Mouse (Mus musculus) small intestine, adult 10 weeks (tissue): ENCODE measurements around the gene Ankrd34a. TPM values are rescaled to one million over a fixed set of nuclear protein-coding genes. Genes with fewer than 3 reads are reported as not detected.

Experiments
- polyA plus RNA-seq: library from polyadenylated mRNA; stranded (reverse); fragments of 350-450 nt; fragmentation: Illumina TruSeq; extraction: RNeasy Lipid Tissue Mini Kit (QIAGEN cat#74804); gene quantifications from one replicate; pipeline ENCODE4 v1.2.3, GENCODE M21; 2014; ENCODE audit warnings: low replicate concordance

Ankrd34a gene
- not detected for polyA plus RNA-seq

GRCm38 (mm10) chr3:96596228-96596707 is at the start of gene Ankrd34a:
Gene Ankrd34a (plus strand): TSS chr3:96596636.

GRCm38 (mm10) chr3:96557694-96558093 is 38.7 kb upstream of the Ankrd34a start, which contains the start of gene Txnip:
Gene Txnip (plus strand): TSS chr3:96557957.

GRCm38 (mm10) chr3:96576690-96577541 is 19.5 kb upstream of the Ankrd34a start, which contains the start of gene Gm16253:
Gene Gm16253 (plus strand): TSS chr3:96576984.

GRCm38 (mm10) chr3:96593790-96594560 is 2.5 kb upstream of the Ankrd34a start, which contains the start of gene Polr3gl:
Gene Polr3gl (minus strand): TSS chr3:96594181.

GRCm38 (mm10) chr3:96600639-96601250 is 4.3 kb downstream of the Ankrd34a start, which contains the start of gene Lix1l:
Gene Lix1l (plus strand): TSS chr3:96601149.

GRCm38 (mm10) chr3:96629729-96630600 is 33.5 kb downstream of the Ankrd34a start, which contains the start of gene Rbm8a:
Gene Rbm8a (plus strand): TSS chr3:96629933.

GRCm38 (mm10) chr3:96634928-96635879 is 38.8 kb downstream of the Ankrd34a start, which contains the start of the genes Pex11b and Gm42957:
Gene Pex11b (plus strand): TSS chr3:96635376.
Gene Gm42957 (plus strand): TSS chr3:96635474.

GRCm38 (mm10) chr3:96645018-96645649 is 48.7 kb downstream of the Ankrd34a start, which contains the start of gene Itga10:
Gene Itga10 (plus strand): TSS chr3:96645584.

Other genes with a start within 250 kb of the Ankrd34a start
- not detected for gene BC107364, start 144.3 kb upstream of the Ankrd34a start, polyA plus RNA-seq
- not detected for gene Hfe2, start 71.5 kb upstream of the Ankrd34a start, polyA plus RNA-seq
- 165 TPM for gene Txnip, start 38.7 kb upstream of the Ankrd34a start, polyA plus RNA-seq
- gene Gm16253, start 19.7 kb upstream of the Ankrd34a start, polyA plus RNA-seq: not detected
- 36.4 TPM for gene Polr3gl, start 2.5 kb upstream of the Ankrd34a start, polyA plus RNA-seq
- gene Lix1l, start 4.5 kb downstream of the Ankrd34a start, polyA plus RNA-seq: 6.1 TPM
- 26.9 TPM for gene Rbm8a, start 33.3 kb downstream of the Ankrd34a start, polyA plus RNA-seq
- gene Pex11b, start 38.7 kb downstream of the Ankrd34a start, polyA plus RNA-seq: 12.0 TPM
- not detected for gene Gm42957, start 38.8 kb downstream of the Ankrd34a start, polyA plus RNA-seq
- gene Itga10, start 48.9 kb downstream of the Ankrd34a start, polyA plus RNA-seq: 0.15 TPM
- gene Ankrd35, start 73.5 kb downstream of the Ankrd34a start, polyA plus RNA-seq: 0.15 TPM
- 1.9 TPM for gene Pias3, start 99.7 kb downstream of the Ankrd34a start, polyA plus RNA-seq
- not detected for gene Nudt17, start 111.9 kb downstream of the Ankrd34a start, polyA plus RNA-seq
- 28.3 TPM for gene Polr3c, start 131.0 kb downstream of the Ankrd34a start, polyA plus RNA-seq
- 191 TPM for gene Rnf115, start 131.0 kb downstream of the Ankrd34a start, polyA plus RNA-seq
- gene Pdzk1, start 232.6 kb downstream of the Ankrd34a start, polyA plus RNA-seq: 116 TPM
- 3.3 TPM for gene Cd160, start 232.7 kb downstream of the Ankrd34a start, polyA plus RNA-seq